Mouse (Mus musculus): ENCODE data around the gene Timm8a2. TPM values are rescaled to one million over a fixed set of nuclear protein-coding genes. Genes with fewer than 3 reads are reported as not detected.
A peak's percentile ranks its signal among the peaks of the same experiment; 100 is the strongest.

Timm8a2 gene
- not detected in 2 replicates for total RNA-seq (2017)

DNA sequence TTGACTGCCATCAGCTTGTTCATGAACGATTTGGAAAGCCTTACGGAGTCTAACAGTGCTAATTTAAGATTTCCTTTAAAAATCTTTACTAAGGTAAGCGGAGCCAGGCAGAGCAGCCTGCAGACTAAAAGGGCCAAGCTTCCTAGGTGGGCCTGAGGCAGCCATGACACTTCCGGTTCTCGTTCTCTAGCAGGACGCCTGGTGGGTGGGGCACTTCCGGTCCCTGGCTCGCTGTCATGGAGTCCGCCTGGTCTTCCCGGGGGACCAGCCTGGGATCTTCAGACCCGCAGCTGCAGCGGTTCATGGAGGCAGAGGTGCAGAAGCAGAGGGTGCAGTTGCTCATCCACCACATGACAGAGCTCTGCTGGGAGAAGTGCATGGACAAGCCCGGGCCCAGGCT lies at the start of gene Timm8a2:
Gene Timm8a2, plus strand, starts transcription at position 224 of the 400 bp plus-strand sequence.
- no peak for ATAC-seq (replicated peaks; ENCODE audit: low read depth, poor library complexity, severe bottlenecking)

DNA sequence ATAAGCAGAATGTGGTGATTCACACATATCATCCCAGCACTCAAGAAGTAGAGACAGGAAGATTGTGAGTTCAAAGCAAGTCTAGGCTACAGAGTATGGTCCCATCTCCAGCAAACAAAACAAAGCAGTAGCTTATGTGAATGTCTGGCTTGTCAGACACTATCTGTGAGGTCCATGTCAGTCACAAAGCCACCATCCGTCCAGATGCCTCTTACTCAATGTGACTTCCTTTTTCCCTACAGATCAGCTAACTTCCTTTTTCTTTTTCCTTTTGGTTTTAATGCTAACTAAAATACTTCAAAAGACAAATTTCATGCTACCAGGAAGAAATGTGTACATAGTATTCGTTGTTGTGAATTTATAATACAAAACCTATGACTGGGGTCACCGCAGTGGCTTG lies 49.0 kb upstream of the Timm8a2 start:
- ATAC-seq (replicated peaks; ENCODE audit: low read depth, poor library complexity, severe bottlenecking): peak; percentile 88

DNA sequence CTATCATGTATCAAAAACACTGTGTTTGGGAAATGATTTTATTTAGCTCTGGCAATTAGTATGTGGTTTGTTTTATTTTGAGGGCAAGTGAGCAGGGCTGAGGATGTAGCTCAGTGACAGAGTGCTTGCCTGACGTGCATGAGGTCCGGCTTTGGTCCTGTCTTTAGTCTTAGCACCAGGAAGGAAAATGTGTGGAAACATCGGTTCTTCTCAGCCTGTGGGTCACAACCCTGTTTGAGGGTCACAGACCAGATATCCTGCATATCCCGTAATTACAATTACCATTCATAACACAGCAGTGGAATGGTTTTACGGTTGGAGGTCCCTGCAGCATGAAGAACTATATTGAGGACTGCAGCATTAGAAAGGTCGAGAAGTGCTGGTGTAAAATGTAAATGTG lies 48.4 kb upstream of the Timm8a2 start:
- no peak for ATAC-seq (replicated peaks; ENCODE audit: low read depth, poor library complexity, severe bottlenecking)

DNA sequence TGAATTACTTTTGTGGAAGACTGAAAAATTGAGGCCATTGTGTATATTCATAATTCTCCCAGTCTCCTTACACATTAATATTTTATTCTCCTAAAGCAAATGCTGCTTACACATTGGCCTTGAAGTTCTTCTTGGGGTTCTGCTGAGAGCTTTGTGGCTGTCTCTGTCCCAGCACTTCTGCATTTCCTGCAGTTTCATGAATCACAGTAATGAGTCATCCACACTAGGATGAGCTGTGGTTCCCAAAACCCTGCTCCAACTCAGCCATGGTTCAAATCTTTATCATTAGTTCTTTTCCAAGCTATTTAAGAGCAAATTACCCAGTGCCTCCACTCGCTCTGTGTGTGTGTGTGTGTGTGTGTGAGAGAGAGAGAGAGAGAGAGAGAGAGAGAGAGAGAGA lies 47.2 kb upstream of the Timm8a2 start:
- ATAC-seq (replicated peaks; ENCODE audit: low read depth, poor library complexity, severe bottlenecking): peak; percentile 60

DNA sequence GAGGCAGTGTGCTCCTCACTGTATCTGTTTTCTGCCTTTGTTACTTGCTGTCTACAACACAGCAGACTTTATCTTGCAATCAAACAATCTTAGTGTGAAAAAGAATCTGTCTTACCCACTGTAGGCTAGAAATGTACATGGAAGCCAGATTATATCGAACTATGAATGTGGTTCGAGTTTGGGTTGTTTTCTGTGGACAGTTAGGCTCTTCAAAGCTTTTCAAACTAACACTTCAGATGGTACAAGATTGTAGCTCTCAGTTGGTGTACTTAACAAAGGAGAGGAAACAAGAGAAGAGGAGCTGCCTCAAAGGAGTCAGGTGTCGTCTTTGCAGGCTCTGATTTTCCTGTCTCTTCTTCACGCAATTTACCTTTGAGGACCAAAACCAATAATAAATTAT lies 46.8 kb upstream of the Timm8a2 start:
- ATAC-seq (replicated peaks; ENCODE audit: low read depth, poor library complexity, severe bottlenecking): no peak

DNA sequence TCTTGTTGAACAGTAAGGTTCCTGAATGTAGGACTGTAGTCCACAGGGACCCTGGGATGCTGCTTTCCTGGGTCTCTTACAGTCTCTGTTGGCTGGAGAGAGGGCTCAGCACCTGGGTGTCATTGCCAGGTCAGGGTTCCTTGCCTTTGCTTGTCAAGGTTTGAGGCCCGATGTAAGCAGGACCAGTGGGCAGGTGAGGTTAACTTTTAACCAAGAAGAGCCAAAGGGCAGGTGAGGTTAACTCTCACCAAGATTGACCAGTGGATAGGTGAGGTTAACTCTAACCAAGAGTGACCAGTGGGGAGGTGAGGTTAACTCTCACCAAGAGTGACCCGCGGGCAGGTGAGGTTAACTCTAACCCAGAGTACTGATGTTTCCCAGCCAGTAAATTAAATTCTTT lies 45.1 kb upstream of the Timm8a2 start:
- no peak for ATAC-seq (replicated peaks; ENCODE audit: low read depth, poor library complexity, severe bottlenecking)

DNA sequence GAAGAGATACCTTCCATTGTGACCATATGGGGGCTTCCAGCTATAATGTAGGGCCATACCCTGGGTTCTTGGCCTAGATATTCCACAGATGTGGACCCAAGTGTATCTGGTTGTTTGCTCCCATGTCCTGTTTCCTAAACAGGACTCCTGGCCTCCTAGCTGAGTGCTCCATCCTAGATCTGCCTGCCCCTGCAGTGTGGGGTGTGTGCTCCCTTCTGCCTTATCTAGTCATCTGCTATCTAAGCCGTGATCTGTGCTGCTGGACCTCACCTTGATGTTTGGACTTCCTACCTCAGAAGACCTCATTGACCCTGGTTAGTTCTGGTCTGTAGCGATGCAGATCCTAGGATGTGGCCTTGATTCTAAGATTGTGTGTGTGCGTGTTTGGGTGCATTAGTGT lies 44.6 kb upstream of the Timm8a2 start:
- ATAC-seq (replicated peaks; ENCODE audit: low read depth, poor library complexity, severe bottlenecking): no peak

DNA sequence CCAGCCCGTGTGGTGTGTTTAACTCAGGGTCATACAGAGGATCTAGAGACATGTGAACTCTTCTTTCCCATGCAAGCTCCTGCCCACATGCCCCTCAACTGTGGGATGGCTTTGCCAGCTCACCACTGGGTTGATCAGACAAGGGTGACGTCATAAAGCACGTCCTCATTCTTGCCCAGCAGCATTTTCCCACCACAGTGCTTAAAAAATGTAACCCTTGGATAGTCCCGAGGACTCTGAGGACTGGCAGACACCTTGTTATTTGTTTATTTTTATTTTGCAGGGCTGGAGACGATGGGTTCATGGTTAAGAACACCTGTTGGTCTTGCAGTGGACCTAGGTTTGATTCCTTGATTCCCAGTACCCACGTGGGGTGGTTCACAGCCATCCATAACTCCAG lies 43.6 kb upstream of the Timm8a2 start:
- no peak for ATAC-seq (replicated peaks; ENCODE audit: low read depth, poor library complexity, severe bottlenecking)

DNA sequence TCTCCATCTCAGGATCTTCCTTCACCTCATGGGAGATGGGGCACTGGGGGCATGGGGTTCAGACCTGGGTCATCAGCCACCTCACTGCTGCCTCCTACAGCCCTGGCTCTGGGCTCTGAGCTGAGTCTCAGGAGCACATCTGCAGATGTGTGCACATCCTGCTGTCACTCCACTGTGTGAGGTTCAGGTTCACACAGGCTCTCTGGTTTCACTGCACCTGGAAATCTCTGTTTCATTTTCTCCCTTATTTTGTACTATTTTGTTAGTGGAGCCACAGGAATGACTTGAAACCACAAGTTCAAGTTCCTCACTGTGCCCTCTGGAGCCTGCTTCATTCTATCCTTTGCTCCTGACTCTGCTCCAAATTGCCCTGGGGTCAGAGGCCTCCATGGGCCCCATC lies 42.6 kb upstream of the Timm8a2 start:
- ATAC-seq (replicated peaks; ENCODE audit: low read depth, poor library complexity, severe bottlenecking): 0 out of 2 replicates have a peak, but pooled peaks have one; percentile 4

DNA sequence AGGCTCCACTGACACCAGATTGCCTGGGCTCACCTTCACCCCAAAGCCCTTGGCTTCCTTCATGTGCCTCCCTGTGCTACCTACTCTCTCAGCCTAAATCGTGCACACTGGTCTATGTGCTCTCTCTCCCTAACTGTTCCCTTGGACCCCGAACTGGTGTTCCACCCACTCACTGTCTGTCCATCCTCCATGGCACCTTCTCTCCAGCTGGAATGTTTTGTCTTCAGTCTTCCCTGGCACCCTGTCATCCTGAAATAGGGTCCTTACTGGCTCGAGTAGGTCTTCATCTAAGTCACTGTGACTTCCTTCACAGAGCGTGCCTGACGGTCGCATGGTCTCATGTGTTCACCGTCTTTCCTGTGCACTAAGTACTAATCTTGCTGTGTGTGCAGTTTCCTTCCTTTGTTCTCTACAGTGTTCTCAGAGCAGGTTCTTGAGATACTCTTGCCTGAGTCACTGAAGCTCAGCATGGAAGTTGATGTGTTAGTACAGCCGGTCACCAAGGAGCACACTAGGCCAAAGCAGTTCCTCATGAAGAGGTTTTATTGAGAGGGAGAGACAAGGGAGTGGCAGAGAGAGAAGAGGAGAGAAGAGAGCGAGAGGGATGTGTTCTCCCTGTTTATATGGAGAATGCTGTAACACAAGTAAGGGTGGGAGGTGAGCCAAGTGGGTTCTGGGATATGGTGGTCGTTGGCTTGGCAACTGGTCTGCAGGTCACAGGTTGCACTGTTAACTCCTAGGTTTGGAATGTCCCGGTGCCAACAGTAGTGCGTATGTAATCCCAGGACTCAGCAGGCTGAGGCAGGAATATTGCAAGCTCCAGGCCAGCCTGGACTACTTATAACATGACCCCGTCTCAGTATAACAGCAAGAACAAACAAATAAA lies 41.8 kb upstream of the Timm8a2 start:
- no peak for ATAC-seq (replicated peaks; ENCODE audit: low read depth, poor library complexity, severe bottlenecking)

DNA sequence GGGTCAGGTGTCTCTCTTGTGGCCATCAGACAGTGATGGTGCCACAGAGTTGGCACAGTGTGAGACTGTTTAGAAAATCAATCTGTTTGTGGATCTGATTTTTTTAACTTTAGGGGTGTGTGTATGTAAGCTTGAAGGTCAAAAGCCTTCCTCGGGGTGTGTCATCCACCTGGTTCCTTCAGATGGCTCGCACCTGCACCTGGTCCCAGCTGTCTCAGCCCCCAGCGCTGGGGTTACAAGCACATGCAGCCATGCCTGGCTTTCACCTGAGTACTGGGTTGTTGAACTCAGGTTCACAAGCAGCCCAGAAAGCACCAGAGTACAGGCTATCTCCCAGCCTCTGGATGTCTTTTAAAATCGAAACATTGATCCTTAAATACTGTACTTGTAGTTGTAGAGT lies 40.9 kb upstream of the Timm8a2 start:
- no peak for ATAC-seq (replicated peaks; ENCODE audit: low read depth, poor library complexity, severe bottlenecking)

DNA sequence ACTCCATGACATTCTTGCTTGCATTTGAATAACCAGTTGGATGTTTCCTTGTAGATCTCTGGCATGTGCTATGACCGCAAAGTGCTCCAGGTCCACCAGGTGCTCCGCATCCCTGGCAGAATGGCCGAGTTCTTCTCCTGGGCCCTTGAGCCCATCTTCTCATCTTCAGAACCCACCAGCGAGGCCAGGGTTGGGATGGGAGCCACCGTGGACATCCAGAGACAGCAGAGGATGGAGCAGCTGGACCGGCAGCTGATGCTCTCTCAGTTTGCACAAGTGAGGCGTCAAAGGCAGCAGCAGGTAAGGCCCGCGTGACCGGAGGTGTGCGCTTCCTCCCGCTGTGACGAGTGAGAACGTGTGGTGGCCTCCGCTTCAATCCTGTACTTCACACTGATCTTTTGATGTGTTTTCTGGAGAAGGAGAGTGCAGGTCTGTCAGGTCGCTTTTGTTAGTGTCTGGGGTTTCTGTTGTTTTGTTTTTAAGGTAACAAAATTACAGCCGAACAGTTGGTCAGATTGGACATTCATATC lies 40.2 kb upstream of the Timm8a2 start:
- ATAC-seq (replicated peaks; ENCODE audit: low read depth, poor library complexity, severe bottlenecking): no peak

DNA sequence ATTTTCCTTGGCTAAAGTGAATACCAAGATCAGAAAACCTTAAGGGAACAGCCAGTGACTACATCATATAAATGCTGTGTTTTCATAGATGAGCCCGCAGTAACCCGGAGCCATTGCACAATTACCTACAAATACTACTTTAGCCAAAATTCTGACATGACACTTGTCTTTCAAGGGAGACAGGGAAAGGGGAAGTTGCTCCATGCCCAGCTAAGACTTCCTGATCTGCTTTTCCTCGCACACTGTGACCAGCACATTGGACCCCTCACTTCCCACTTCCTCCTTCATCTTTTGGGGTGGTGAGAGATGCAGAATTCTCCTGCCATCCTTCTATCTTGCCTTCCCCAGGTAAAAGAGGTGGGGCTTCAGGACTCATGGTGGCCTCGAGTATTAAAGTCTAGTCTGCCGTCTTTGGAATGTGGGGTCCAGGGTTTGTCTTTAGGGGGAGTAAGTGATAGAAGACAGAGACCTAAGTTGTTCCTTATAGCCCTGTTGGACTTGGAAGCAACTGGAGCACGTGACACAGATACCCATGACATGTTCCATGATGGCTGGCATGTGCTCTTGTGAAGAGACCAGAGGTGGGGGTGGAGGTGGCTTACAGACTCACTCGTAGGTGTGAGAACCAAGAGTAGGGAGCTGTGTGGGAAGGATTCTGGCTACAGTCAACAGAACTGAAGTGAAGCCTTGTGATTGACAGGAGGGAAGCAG lies 39.5 kb upstream of the Timm8a2 start:
- peak; percentile 73 for ATAC-seq (replicated peaks; ENCODE audit: low read depth, poor library complexity, severe bottlenecking)

DNA sequence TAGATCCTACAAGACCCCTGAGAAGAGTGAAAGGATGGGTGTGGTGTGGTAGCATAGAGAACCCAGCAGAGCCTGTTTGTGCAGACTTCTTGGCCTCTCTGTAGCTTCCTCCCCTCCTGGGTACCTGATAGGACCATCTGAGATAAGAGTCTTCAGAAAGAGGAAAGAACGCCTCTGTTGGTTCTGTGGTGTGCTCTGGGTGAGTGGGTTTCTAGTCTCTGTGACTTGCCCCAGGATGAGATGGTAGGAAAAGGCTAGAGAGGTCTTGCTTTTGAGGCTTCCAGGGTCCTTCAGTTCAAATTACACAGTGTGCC lies 39.0 kb upstream of the Timm8a2 start:
- ATAC-seq (replicated peaks; ENCODE audit: low read depth, poor library complexity, severe bottlenecking): peak; percentile 24; the same call in 1 of the 2 replicates

DNA sequence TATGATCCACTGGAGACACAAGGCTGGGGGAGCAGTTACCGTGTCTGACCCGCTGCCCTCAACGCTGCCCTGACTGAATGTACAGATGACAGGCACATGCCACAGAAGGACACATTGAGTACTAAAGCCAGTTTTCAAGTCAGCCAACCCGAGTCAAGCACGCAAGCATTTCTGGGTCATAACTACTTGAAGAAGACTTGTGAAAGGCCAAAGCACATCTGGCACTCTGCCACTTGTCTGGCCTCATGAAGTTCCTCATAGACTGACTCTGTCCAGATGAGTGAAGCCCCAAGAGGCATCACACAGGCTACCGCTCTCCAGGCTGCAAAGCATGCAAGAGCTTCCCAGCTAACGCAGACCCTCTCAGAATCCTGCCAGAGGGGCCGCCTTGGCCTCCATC lies 37.7 kb upstream of the Timm8a2 start:
- peak; percentile 19; the same call in 1 of the 2 replicates for ATAC-seq (replicated peaks; ENCODE audit: low read depth, poor library complexity, severe bottlenecking)

DNA sequence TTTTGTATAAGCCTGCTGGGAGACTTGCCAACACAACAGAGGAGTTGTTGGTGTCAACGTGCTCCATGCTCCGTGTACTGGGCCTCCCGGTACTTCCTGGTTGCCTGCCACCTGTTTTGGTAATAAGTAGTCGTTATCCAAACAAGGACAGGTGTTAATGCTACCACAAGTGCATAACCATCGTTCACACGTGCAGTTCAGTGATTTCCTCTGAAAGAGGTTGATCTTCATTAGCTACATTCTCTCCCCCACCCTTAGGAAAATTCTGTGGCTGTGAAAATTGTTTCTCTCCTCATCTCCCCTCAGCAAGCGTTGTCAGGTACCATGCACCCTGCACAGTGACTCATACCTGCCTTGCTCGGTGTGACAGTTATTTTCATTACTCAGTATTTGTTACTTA lies 35.0 kb upstream of the Timm8a2 start:
- no peak for ATAC-seq (replicated peaks; ENCODE audit: low read depth, poor library complexity, severe bottlenecking)

DNA sequence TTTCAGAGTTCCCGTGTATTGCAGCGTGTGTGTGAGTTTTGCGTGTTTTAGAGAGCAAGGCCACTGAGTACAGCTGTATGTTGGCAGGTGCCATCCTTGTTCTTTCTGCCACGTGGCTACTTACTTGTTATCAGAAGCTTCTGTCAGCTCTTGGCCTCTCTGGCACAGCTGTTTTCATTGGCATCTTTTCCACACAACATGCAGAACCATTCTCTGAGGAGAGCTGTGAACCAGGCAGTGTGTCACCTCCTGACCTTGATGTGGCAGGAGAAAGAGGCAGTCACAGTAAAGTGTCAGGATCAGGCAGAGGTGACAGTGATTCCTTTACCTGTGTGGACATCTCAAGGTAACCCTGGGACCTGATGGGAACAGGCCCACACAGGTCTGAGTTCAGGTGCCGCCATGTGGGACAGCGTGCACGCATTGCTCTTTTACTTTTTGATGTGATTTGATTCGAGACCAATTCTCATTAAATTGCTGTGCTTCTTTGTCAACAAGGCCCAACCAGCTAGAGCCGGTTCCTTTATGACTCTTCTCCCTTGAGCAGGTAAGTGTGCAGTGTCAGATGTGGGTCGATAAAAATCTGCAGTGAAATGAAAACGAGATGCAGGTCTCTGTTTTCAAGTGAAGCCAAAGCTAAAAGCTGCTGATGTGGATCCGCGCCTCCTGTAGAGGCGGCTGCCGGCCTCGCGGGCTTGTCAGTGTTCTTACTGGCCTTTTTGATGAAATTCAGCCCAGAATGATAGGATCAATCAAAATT lies 33.9 kb upstream of the Timm8a2 start:
- no peak for ATAC-seq (replicated peaks; ENCODE audit: low read depth, poor library complexity, severe bottlenecking)

DNA sequence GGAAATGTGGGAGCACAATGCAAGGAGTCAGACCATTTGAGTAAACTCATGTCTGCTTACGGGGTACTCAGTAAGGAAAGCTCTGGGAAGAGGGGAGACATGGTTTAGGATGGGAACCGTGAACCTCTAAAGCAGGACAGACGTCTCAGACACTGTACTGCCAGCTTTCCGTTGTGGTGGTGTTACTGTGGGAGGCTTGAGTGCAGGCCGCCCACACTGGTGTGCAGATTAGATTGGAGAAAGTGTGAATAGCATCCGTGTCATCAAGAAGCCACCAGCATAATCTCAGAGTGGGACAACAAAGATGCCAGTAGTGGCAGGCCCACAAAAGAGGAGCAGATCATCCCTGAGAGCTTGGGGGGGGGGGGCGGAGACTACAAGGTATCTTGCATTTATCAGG lies 32.2 kb upstream of the Timm8a2 start:
- ATAC-seq (replicated peaks; ENCODE audit: low read depth, poor library complexity, severe bottlenecking): no peak

DNA sequence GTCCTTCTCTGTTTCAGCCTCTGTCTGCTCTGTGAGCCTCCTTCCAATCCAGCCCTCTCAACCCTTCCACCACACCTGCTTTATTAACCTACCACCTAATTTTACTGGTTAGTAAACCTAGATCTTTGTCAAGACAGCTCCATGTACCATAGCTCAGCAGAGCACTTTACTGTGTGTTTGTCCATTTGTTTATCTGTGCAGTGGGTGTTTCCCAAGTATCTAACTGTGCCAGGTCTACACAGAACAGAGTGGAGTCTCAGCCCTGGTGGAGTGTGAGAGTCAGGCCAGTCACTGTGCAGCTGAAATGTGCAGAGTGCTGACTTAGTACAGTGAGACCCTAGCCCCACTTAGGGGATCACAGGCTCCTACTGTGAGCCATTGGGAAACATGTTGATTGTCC lies 30.7 kb upstream of the Timm8a2 start:
- no peak for ATAC-seq (replicated peaks; ENCODE audit: low read depth, poor library complexity, severe bottlenecking)

DNA sequence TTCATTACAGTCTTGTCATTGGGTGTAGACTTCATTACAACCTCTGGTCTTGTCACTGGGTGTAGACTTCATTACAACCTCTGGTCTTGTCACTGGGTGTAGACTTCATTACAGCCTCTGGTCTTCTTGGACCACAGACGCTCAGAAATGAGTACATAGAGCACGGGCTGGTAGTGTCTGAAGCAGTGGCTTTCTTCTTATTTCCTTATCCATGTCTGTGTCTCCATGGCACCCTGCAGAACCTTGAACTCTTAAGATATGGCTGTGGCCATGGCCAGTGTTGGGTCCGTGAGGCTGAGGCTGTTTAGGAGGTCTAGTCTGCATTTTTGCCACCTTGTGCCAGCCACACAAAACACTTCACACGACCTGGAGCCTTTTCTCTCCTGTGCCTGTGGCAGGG lies 26.2 kb upstream of the Timm8a2 start:
- no peak for ATAC-seq (replicated peaks; ENCODE audit: low read depth, poor library complexity, severe bottlenecking)

DNA sequence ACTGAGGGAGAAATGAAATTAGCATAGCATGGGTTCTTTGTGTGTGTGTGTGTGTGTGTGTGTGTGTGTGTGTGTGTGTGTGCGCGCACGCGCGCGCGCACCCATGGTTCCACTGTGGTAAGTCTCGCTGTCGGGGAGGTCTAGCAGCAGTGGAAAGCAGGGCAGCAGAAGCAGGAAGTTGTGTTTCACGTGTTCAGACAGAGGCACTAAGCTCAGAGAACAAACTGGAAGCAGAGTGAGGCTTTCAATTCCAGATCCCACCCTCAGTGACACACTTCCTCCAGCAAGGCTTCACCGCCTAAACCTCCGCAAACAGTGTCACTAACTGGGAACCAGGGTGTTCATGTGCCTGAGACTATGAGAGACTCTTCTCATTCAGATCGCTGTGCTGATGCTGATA lies 25.0 kb upstream of the Timm8a2 start:
- ATAC-seq (replicated peaks; ENCODE audit: low read depth, poor library complexity, severe bottlenecking): peak; percentile 74

Measured in common myeloid progenitor, adult 5-6 weeks (primary cell).